Mouse (Mus musculus): ENCODE measurements around the gene Tprgl. TPM values are rescaled to one million over a fixed set of nuclear protein-coding genes. Genes with fewer than 3 reads are reported as not detected.

Gene Tprgl
- polyA plus RNA-seq (2015; fragmentation: Nextera tagmentation; extraction: Ambion mirVana) = 122 and 126 TPM in 2 replicates

DNA sequence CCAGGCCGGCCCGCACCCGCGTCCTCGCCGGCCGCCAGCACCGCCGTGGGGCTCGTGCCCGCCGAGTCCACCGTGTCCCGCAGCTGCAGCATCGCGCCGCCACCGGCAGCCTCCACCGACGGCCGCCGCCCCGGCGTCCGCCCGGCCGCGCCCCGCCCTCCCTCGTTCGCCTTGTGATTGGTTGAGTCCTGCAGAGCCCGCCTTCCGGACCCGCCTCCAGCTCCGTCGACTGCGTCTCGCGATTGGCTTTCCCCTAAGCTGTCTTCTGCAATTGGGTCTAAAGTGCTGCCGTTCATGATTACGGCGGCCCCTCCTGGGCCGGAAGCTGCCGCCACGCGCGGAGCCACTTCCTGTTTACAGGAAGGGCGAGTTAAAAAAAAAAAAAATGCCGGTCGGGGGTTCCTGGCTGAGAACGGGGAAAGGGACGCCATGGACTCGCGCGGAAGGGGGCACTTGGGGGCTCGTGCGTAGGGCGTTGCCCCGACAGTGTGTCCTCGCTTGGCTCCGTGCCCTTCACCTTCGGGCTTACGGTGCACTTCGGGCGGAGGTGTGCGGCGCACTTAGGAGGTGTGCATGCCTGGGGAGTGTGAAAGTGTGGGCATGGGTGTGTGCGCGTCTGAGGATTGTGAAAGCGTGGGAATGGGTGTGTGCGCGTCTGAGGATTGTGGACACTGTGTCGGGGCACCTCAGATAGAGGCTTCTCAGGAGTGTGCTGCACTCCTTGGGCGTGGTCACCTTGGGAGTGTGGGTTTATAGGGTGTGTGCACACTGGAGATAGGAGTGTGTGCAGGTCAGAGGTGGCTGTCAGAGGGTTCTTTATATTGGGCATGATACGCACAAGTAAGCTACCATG lies at the start of gene Tprgl:
TSS of gene Tprgl (minus strand) at position 129 of the 853 bp plus-strand sequence.
- under 1% methylated on average over 71 of the region's 75 CpGs for WGBS
- H3K27me3 ChIP-seq (ENCODE audit: control insufficient read depth, insufficient read depth, low read length) = no peaks in the 10 kb centered on the region
- ATAC-seq (ENCODE audit: insufficient read depth, low FRiP score) = peak; percentile 96
- peaks cover 20% of the 10 kb centered on the region for H3K36me3 ChIP-seq (ENCODE audit: control insufficient read depth, insufficient read depth, low read length)
- H3K27ac ChIP-seq (ENCODE audit: low read length) = peak within 1 kb of the TSS; percentile 84
- H3K4me3 ChIP-seq (replicated peaks; ENCODE audit: low read length) = peak within 1 kb of the TSS; percentile 94
- peak within 1 kb of the TSS; percentile 85 for H3K9ac ChIP-seq (ENCODE audit: low read length)
- H3K4me1 ChIP-seq (ENCODE audit: control insufficient read depth, insufficient read depth, low read length) = peaks cover 14% of the 10 kb centered on the region; the same call in 1 of the 2 replicates
- H3K9me3 ChIP-seq (replicated peaks; ENCODE audit: control insufficient read depth, low read length) = no peaks in the 10 kb centered on the region
- peak within 1 kb of the TSS; percentile 84 for H3K4me2 ChIP-seq (ENCODE audit: low read depth, low read length)

DNA sequence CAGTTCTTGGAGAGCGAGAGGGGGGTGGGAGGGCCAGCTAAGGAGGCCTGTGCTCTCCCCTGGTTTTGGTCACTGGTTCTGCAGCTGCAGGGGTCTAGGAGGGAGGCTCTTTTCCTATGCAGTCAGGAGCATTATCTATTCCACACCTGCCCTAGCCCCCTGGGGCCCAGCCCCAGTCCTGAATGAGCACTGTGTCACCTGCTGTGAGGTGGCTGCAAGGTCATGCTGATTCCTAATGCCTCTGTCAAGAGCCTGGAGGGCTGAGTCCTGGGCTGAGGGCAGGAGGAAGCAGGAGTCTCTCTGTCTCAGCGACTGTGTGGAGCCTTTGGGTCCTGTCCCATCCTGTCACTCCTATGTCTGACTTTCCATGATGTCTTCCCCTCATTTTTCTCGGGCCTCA lies 49.4 kb upstream of the Tprgl start:
- H3K4me2 ChIP-seq (ENCODE audit: low read depth, low read length) = no peak overlapping the region
- no peaks in the 10 kb centered on the region for H3K27me3 ChIP-seq (ENCODE audit: control insufficient read depth, insufficient read depth, low read length)
- peaks cover 20% of the 10 kb centered on the region; the same call in 1 of the 2 replicates for H3K4me1 ChIP-seq (ENCODE audit: control insufficient read depth, insufficient read depth, low read length)
- WGBS = 10% methylated on average over 3 of the region's 3 CpGs
- ATAC-seq (ENCODE audit: insufficient read depth, low FRiP score) = no peak; the same call in 1 of the 2 replicates
- H3K27ac ChIP-seq (ENCODE audit: low read length) = peak overlapping the region; percentile 46
- H3K4me3 ChIP-seq (replicated peaks; ENCODE audit: low read length) = no peak overlapping the region
- no peak overlapping the region for H3K9ac ChIP-seq (ENCODE audit: low read length)
- H3K36me3 ChIP-seq (ENCODE audit: control insufficient read depth, insufficient read depth, low read length) = no peaks in the 10 kb centered on the region
- no peaks in the 10 kb centered on the region for H3K9me3 ChIP-seq (replicated peaks; ENCODE audit: control insufficient read depth, low read length)

DNA sequence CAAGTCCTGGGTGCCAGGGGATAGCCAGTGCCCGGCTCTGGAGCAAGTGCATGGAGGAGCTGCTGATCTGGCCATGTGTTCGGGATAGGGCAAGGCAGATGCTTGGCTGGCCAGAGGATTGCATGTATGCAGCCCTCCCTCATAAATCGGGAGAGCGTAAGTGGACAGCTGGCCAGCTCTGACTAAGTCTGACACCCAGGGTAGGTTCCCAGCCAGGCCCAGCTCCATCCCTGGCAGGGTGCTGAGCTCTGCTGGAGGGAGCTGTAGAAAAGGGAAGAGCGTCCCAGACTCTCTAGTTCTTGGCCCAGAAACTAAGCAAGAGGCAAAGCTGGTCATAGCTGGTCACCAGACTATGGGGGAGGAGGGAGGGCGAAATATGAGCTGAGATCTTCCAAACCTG lies 48.6 kb upstream of the Tprgl start:
- no peaks in the 10 kb centered on the region for H3K27me3 ChIP-seq (ENCODE audit: control insufficient read depth, insufficient read depth, low read length)
- H3K9me3 ChIP-seq (replicated peaks; ENCODE audit: control insufficient read depth, low read length) = no peaks in the 10 kb centered on the region
- H3K27ac ChIP-seq (ENCODE audit: low read length) = peak overlapping the region; percentile 70; the same call in 1 of the 2 replicates
- H3K9ac ChIP-seq (ENCODE audit: low read length) = no peak overlapping the region
- H3K36me3 ChIP-seq (ENCODE audit: control insufficient read depth, insufficient read depth, low read length) = no peaks in the 10 kb centered on the region
- peaks cover 18% of the 10 kb centered on the region; the same call in 1 of the 2 replicates for H3K4me1 ChIP-seq (ENCODE audit: control insufficient read depth, insufficient read depth, low read length)
- peak; percentile 23; the same call in 1 of the 2 replicates for ATAC-seq (ENCODE audit: insufficient read depth, low FRiP score)
- WGBS = 65% methylated on average over 6 of the region's 6 CpGs
- H3K4me2 ChIP-seq (ENCODE audit: low read depth, low read length) = no peak overlapping the region
- H3K4me3 ChIP-seq (replicated peaks; ENCODE audit: low read length) = no peak overlapping the region

DNA sequence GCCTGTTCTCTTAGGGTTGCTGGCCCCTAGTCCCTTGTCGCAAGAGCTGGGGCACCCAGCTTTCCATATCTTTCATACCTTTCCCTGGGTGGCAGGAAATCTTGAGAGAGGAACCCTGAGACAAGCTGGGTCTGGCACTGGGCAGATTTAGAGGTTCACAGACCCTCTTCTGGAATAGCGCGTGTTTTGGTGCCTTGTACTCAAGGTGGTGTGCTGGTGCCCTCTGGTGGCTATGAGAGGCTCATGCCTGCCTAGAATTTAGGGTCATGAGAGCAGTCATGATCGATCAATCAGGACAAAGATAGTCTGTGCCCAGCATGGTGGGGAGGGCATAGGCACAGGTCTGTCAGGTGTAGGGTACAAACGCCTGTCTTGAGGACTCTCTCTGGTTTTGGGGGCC lies 46.8 kb upstream of the Tprgl start:
- Histone ChIP-seq H3K9me3 (replicated peaks; ENCODE audit: control insufficient read depth, low read length) (no peaks in the 10 kb centered on the region), H3K36me3 (ENCODE audit: control insufficient read depth, insufficient read depth, low read length) (no peaks in the 10 kb centered on the region), H3K4me3 (replicated peaks; ENCODE audit: low read length) (no peak overlapping the region), H3K4me1 (ENCODE audit: control insufficient read depth, insufficient read depth, low read length) (peaks cover 9% of the 10 kb centered on the region; the same call in 1 of the 2 replicates), H3K27ac (ENCODE audit: low read length) (no peak overlapping the region), H3K4me2 (ENCODE audit: low read depth, low read length) (no peak overlapping the region), H3K27me3 (ENCODE audit: control insufficient read depth, insufficient read depth, low read length) (no peaks in the 10 kb centered on the region), H3K9ac (ENCODE audit: low read length) (no peak overlapping the region)
- WGBS = 15% methylated on average over 5 of the region's 5 CpGs
- no peak for ATAC-seq (ENCODE audit: insufficient read depth, low FRiP score)

DNA sequence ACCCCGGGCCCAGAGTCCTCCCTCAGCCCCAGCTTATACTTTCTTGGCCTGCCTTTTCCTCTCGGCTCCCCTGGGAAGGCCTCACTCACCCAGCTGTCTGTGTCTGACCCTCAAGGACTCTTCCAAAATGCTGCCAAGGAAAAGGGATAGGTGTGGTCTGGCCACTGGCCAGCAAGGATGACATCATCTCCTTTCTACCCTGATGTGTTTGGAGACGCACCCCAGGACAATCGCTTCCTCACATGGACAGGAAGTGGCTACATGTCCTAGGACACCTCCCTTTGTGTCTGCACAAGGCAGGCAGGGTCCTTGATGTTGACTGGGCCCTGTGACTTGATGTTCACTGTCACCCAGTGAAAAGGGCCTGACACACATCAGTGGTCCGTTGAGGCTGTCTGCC lies 44.9 kb upstream of the Tprgl start:
- Histone ChIP-seq H3K9me3 (replicated peaks; ENCODE audit: control insufficient read depth, low read length) (no peaks in the 10 kb centered on the region), H3K36me3 (ENCODE audit: control insufficient read depth, insufficient read depth, low read length) (no peaks in the 10 kb centered on the region), H3K4me1 (ENCODE audit: control insufficient read depth, insufficient read depth, low read length) (peaks cover 9% of the 10 kb centered on the region; the same call in 1 of the 2 replicates), H3K27ac (ENCODE audit: low read length) (no peak overlapping the region), H3K9ac (ENCODE audit: low read length) (no peak overlapping the region), H3K27me3 (ENCODE audit: control insufficient read depth, insufficient read depth, low read length) (no peaks in the 10 kb centered on the region), H3K4me3 (replicated peaks; ENCODE audit: low read length) (no peak overlapping the region), H3K4me2 (ENCODE audit: low read depth, low read length) (no peak overlapping the region)
- WGBS = 42% methylated on average over 5 of the region's 5 CpGs
- no peak for ATAC-seq (ENCODE audit: insufficient read depth, low FRiP score)

DNA sequence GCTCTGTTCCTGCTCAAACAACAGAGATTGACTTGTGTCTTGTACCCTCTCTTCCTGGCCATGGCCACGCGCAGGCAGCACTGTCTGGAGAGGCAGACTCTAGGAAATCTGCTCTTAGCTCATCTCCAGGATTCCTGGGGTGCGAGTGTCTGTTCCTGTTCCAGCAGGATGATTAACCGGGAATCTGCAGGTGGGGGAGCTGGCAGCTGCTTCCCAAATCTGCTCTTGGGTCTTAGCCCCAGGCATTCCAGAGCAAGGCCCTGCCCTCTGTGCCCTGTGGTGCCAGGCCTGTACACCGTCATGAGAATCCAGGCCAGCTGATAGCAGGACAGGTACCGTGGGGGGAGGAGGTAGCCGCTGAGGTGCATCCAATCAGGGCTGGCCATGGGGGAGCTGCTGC lies 44.1 kb upstream of the Tprgl start:
- Histone ChIP-seq H3K9ac (ENCODE audit: low read length) (no peak overlapping the region), H3K4me1 (ENCODE audit: control insufficient read depth, insufficient read depth, low read length) (peaks cover 9% of the 10 kb centered on the region; the same call in 1 of the 2 replicates)
- 71% methylated on average over 7 of the region's 7 CpGs for WGBS

DNA sequence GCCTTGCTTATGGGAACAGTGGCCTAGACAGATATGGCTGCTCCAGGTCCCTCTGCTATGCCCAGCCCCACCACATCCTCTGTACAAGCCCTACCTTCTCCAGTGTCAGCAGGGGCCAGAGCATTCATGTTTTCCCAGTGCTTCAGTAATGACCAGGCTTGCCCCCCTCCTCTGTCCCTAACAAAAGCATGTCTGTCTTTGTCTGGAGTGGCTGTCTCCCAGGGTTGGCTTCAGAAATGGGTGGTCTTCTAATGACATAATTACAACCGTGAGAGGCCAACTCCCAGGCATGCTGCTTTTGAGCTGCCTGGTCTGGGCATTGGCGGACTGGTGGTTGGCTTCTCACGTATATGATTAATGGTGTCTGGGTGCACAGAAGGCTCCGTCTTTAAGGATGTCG lies 41.0 kb upstream of the Tprgl start:
- no peaks in the 10 kb centered on the region for H3K36me3 ChIP-seq (ENCODE audit: control insufficient read depth, insufficient read depth, low read length)
- H3K4me2 ChIP-seq (ENCODE audit: low read depth, low read length) = no peak overlapping the region
- H3K9ac ChIP-seq (ENCODE audit: low read length) = no peak overlapping the region
- 66% methylated on average over 5 of the region's 5 CpGs for WGBS
- H3K4me1 ChIP-seq (ENCODE audit: control insufficient read depth, insufficient read depth, low read length) = peaks cover 9% of the 10 kb centered on the region; the same call in 1 of the 2 replicates
- no peaks in the 10 kb centered on the region for H3K9me3 ChIP-seq (replicated peaks; ENCODE audit: control insufficient read depth, low read length)
- no peak overlapping the region for H3K4me3 ChIP-seq (replicated peaks; ENCODE audit: low read length)
- no peak for ATAC-seq (ENCODE audit: insufficient read depth, low FRiP score)
- H3K27ac ChIP-seq (ENCODE audit: low read length) = no peak overlapping the region
- no peaks in the 10 kb centered on the region for H3K27me3 ChIP-seq (ENCODE audit: control insufficient read depth, insufficient read depth, low read length)

More for the DNA sequence above, 44.1 kb upstream of the Tprgl start:
- Histone ChIP-seq H3K36me3 (ENCODE audit: control insufficient read depth, insufficient read depth, low read length) (no peaks in the 10 kb centered on the region), H3K27me3 (ENCODE audit: control insufficient read depth, insufficient read depth, low read length) (no peaks in the 10 kb centered on the region), H3K9me3 (replicated peaks; ENCODE audit: control insufficient read depth, low read length) (no peaks in the 10 kb centered on the region), H3K4me2 (ENCODE audit: low read depth, low read length) (no peak overlapping the region), H3K27ac (ENCODE audit: low read length) (no peak overlapping the region), H3K4me3 (replicated peaks; ENCODE audit: low read length) (no peak overlapping the region)
- no peak for ATAC-seq (ENCODE audit: insufficient read depth, low FRiP score)

DNA sequence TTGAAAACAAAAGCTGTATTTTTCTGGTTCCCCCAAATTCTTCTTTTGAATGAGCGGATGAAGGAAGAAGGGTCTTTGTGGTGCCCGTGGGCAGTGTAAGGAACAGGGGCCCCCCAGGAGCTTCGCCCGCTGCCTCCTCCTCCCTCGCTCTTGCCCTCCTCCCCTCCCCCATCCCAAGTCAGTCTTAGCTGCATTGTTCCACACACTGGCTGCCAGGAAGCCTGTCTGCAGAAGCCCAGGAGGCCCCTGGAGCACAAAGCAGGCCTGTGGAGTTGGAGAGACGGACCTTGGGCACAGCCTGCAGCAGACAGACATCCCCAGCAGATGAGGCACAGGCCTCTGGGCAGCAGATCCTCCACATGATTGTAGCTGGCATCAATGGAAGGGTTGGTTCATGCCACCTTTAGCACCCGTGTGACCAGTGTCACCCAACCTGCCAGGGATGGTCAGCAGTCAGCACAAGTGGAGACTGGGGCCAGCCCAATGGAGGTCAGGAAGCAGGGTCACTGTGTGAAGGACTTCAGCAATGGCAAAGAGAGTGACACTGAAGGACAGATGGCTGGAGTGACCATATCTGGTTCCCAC lies 38.0 kb upstream of the Tprgl start:
- no peak for ATAC-seq (ENCODE audit: insufficient read depth, low FRiP score)
- no peak overlapping the region for H3K27ac ChIP-seq (ENCODE audit: low read length)
- H3K27me3 ChIP-seq (ENCODE audit: control insufficient read depth, insufficient read depth, low read length) = no peaks in the 10 kb centered on the region
- no peak overlapping the region for H3K9ac ChIP-seq (ENCODE audit: low read length)
- no peaks in the 10 kb centered on the region for H3K4me1 ChIP-seq (ENCODE audit: control insufficient read depth, insufficient read depth, low read length)
- WGBS = 59% methylated on average over 7 of the region's 7 CpGs
- H3K36me3 ChIP-seq (ENCODE audit: control insufficient read depth, insufficient read depth, low read length) = no peaks in the 10 kb centered on the region
- H3K9me3 ChIP-seq (replicated peaks; ENCODE audit: control insufficient read depth, low read length) = no peaks in the 10 kb centered on the region
- H3K4me2 ChIP-seq (ENCODE audit: low read depth, low read length) = no peak overlapping the region
- no peak overlapping the region for H3K4me3 ChIP-seq (replicated peaks; ENCODE audit: low read length)

DNA sequence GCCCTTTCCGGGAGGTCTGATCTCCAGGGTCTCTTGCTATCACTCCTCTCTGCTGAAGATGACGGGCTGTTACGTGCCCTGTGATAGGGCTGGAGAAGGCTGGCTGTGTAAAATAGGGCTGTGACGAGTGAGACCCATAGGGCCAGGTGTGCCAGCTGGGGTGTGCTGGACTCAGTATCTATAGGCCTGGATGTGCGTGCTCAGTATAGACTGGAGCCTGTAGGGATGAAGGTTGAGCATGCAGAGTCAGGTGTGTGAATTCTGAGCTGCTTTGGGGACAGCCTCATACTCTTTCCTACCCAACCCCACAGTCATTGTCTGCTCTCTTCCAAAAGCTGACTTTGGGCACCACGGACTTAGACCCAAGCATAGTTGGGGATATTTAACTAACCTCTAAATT lies 37.5 kb upstream of the Tprgl start:
- WGBS = 71% methylated on average over 6 of the region's 6 CpGs
- H3K9me3 ChIP-seq (replicated peaks; ENCODE audit: control insufficient read depth, low read length) = no peaks in the 10 kb centered on the region
- H3K4me3 ChIP-seq (replicated peaks; ENCODE audit: low read length) = no peak overlapping the region
- no peak overlapping the region for H3K9ac ChIP-seq (ENCODE audit: low read length)
- H3K36me3 ChIP-seq (ENCODE audit: control insufficient read depth, insufficient read depth, low read length) = no peaks in the 10 kb centered on the region
- no peak for ATAC-seq (ENCODE audit: insufficient read depth, low FRiP score)
- no peaks in the 10 kb centered on the region for H3K27me3 ChIP-seq (ENCODE audit: control insufficient read depth, insufficient read depth, low read length)
- no peak overlapping the region for H3K4me2 ChIP-seq (ENCODE audit: low read depth, low read length)
- H3K4me1 ChIP-seq (ENCODE audit: control insufficient read depth, insufficient read depth, low read length) = no peaks in the 10 kb centered on the region
- no peak overlapping the region for H3K27ac ChIP-seq (ENCODE audit: low read length)
